Mouse (Mus musculus) heart, adult 2 months (tissue): ENCODE results near the gene Rora. TPM values are rescaled to one million over a fixed set of nuclear protein-coding genes. Genes with fewer than 3 reads are reported as not detected.

Source experiments
- DNase-seq, 2 experiments: peaks; one replicate each; pipeline ENCODE4 v3.0.0; 2021
- H3K27ac ChIP-seq: fragments of 200-600 bp; 2 replicates; pipeline ENCODE4 v1.8.1; 2022
- H3K27me3 ChIP-seq: fragments of 200-500 bp; 2 replicates; pipeline ENCODE4 v1.6.1; 2012; ENCODE audit warnings: mild to moderate bottlenecking, low read length, inconsistent platforms, mixed read lengths; ENCODE audit not compliant: control insufficient read depth, insufficient read depth
- H3K36me3 ChIP-seq: fragments of 200-500 bp; 2 replicates; pipeline ENCODE4 v1.6.1; 2012; ENCODE audit warnings: low read length, inconsistent platforms; ENCODE audit not compliant: control insufficient read depth, insufficient read depth
- H3K4me1 ChIP-seq: fragments of 200-500 bp; 2 replicates; pipeline ENCODE4 v1.6.1; 2011; ENCODE audit warnings: low read length; ENCODE audit not compliant: control insufficient read depth, insufficient read depth
- H3K4me3 ChIP-seq: fragments of 200-600 bp; 2 replicates; pipeline ENCODE4 v1.8.1; 2022
- H3K79me2 ChIP-seq: fragments of 200-500 bp; replicated peaks from 2 replicates; pipeline ENCODE4 v1.6.1; 2012; ENCODE audit warnings: mild to moderate bottlenecking, inconsistent platforms, low read length, moderate library complexity, mixed read lengths; ENCODE audit not compliant: control insufficient read depth, insufficient read depth
- H3K9ac ChIP-seq: fragments of 200-500 bp; 2 replicates; pipeline ENCODE4 v1.6.1; 2012; ENCODE audit warnings: low read depth, mild to moderate bottlenecking, control low read depth, inconsistent platforms, low read length, mixed read lengths
- CTCF ChIP-seq: fragments of 200-600 bp; IDR thresholded peaks from 2 replicates; pipeline ENCODE4 v1.8.1; 2022; ENCODE audit warnings: antibody characterized with exemption, mild to moderate bottlenecking, moderate library complexity
- EP300 ChIP-seq: fragments of 200-500 bp; IDR thresholded peaks from 2 replicates; pipeline ENCODE4 v1.6.1; 2011; ENCODE audit warnings: low read depth, low read length, control low read depth; ENCODE audit not compliant: insufficient read depth
- POLR2A ChIP-seq: fragments of 200-500 bp; IDR thresholded peaks from 2 replicates; pipeline ENCODE4 v1.6.1; 2011; ENCODE audit warnings: mild to moderate bottlenecking, low read depth, low read length, control low read depth; ENCODE audit not compliant: insufficient read depth
- WGBS: fragments of 180-500 bp; shearing (Covaris S2); methylation state at CpG from one replicate; pipeline ENCODE4 v1.1.7; 2018; 5-methylcytosine and 5-hydroxymethylcytosine counted together
- intact Hi-C: fragments of 180-260 bp; cut with DNase I; formaldehyde crosslinking; loops from one replicate; pipeline ENCODE4 v1.15.1; 2025
- polyA plus RNA-seq: library from polyadenylated mRNA; depleted of rRNA; stranded (reverse); fragments of >200 nt; gene quantifications from 2 replicates; pipeline ENCODE4 v1.2.3, GENCODE M21; 2012
- total RNA-seq, 2 experiments: library from RNA; stranded (reverse); gene quantifications; 2 replicates each; pipeline ENCODE4 v1.2.3; 2021

The Rora gene
- total and polyA plus RNA-seq, 3 experiments: 6.7 to 28.9 (median 21.6) TPM

DNA sequence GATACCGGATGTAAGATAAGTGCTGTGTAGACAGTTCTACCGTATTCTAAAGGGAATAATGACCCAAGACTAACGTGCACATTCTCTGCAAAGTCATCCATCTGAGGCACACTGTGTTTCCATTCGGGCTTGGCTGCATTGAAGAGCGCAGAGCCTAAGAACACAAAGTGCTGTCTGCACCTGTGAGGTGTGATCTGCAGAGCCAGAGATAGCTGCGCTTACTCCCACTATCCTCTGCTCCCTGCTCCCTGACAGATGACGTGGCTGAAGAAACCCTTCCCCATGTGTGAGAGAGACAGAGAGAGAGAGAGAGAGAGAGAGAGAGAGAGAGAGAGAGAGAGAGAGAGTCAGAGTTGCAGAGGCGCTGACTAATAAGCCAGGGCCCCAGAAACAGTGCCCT, 392.3 kb downstream of the Rora start:
- TF ChIP-seq EP300: 0 out of 2 replicates have a peak, but pooled peaks have one; percentile 64
- no peak for TF ChIP-seq POLR2A
- no peaks in the 10 kb centered on the region for H3K27me3 ChIP-seq
- no peaks in the 10 kb centered on the region for H3K36me3 ChIP-seq
- peaks cover 3% of the 10 kb centered on the region for H3K4me1 ChIP-seq
- DNase-seq: no peak
- no peak overlapping the region for H3K4me3 ChIP-seq
- WGBS: 69% methylated on average over 8 of the region's 8 CpGs
- no peaks in the 10 kb centered on the region for H3K79me2 ChIP-seq
- H3K27ac ChIP-seq: no peak overlapping the region; the same call in 1 of the 2 replicates
- intact Hi-C loops: no loop called here
- no peak overlapping the region for H3K9ac ChIP-seq

DNA sequence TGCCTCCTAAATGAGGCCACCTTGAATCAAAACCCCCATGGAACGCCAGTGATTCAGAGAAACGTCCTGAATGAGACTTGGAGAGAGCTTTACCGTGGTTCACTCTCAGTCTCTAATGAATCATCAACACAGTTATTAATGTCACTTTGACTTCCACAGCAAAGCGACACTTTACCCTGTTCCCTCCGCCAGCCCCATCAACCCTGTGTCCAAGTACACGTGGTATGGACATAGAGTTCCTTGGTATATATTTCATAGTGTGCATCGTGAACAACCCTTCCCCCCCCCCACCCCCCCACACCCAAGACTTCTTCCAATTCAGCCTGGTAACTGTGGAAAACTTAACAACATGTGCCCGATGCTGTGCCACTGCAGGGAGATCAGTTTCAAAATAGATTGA, 397.3 kb downstream of the Rora start:
- no peak for DNase-seq
- H3K27me3 ChIP-seq: no peaks in the 10 kb centered on the region
- no peaks in the 10 kb centered on the region for H3K36me3 ChIP-seq
- no peak overlapping the region for H3K4me3 ChIP-seq
- peaks cover 3% of the 10 kb centered on the region for H3K4me1 ChIP-seq
- no peak overlapping the region for H3K9ac ChIP-seq
- WGBS: 82% methylated on average over 8 of the region's 8 CpGs
- no peak overlapping the region for H3K27ac ChIP-seq
- no peaks in the 10 kb centered on the region for H3K79me2 ChIP-seq
- no peak for TF ChIP-seq CTCF
- TF ChIP-seq EP300: no peak
- TF ChIP-seq POLR2A: no peak
- intact Hi-C loops: no loop called here

DNA sequence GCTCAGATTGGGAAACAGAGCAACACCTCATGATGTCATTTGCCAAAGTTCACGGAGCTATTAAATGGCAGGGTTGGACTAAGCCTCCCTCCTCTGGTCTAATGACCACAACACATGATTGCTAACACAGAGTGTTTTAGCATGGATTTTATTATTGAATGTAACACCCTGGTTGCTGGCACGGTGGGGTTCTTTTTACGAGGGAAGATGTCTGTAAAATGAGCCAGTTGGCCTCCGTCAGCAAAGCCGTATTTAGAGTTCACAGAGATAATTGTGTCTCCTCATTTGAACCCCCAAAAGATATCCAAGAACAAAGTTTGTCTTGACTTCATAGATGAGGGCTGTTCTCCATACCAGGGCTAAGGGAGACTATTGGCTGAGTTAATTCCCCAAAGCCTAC, 398.3 kb downstream of the Rora start:
- Histone ChIP-seq H3K4me3 (no peak overlapping the region), H3K4me1 (peaks cover 3% of the 10 kb centered on the region), H3K9ac (no peak overlapping the region), H3K27me3 (no peaks in the 10 kb centered on the region), H3K27ac (no peak overlapping the region), H3K36me3 (no peaks in the 10 kb centered on the region), H3K79me2 (no peaks in the 10 kb centered on the region)
- 69% methylated on average over 5 of the region's 5 CpGs for WGBS
- intact Hi-C loops: no loop called here
- DNase-seq: no peak
- TF ChIP-seq POLR2A (no peak), CTCF (no peak), EP300 (no peak)

DNA sequence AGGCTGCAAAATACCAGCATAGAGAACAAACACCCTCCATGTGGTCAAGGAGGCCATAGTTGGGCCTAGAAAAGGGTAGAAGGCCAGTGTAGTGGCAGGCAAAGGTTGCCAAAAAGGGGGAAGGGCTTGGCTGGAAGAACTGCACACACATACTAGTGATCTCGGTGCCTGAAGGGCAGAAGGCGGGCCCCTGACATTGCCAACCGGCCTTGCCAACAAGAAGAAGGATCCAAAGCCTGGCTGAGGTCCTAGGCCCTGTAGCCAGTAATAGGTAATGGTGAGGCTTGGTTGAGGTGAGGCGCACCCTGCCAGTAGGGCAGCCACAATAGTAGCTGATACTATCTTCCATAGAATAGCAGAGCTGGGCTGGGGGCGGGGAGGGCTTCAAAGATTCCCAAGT, 401.7 kb downstream of the Rora start:
- no peak overlapping the region for H3K4me3 ChIP-seq
- no peak overlapping the region for H3K27ac ChIP-seq
- intact Hi-C loops: no loop called here
- no peaks in the 10 kb centered on the region for H3K27me3 ChIP-seq
- WGBS: 57% methylated on average over 5 of the region's 5 CpGs
- TF ChIP-seq EP300: no peak
- TF ChIP-seq CTCF: no peak
- TF ChIP-seq POLR2A: no peak
- H3K4me1 ChIP-seq: peaks cover 3% of the 10 kb centered on the region
- no peaks in the 10 kb centered on the region for H3K79me2 ChIP-seq
- H3K36me3 ChIP-seq: no peaks in the 10 kb centered on the region
- no peak overlapping the region for H3K9ac ChIP-seq
- DNase-seq: peak; percentile 43 to 71

DNA sequence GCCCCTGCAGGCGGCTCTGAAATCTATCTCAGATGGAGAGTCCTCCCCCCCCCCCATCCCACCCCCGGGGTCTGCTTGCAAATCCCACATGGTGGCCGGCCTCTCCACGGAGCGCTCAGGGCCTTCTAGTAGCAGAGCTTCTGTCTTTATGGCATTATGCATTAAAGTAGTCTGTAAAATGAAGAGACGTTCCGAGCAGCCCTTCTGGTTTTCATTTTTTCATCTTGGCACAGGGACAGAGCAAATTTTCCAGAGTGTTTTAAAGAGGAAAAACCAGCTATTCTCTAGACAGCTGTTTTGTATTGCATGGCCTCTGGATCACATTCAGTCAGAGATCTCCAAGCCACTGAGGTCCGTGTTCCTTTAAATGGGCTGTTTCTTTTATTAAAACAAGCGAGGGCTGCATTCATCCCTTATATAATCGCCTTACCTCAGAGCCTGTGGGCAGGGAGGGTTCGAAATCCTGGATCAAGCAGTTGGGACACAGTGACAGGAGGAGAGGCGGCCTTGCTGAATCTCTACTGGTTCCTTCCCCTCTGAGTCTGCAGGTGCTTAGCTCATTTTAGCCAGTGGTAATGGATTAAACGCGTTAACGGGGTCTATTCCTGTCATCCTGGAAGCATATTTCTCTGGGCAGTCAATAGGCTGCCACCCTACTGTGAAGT, 417.7 kb downstream of the Rora start:
- no peaks in the 10 kb centered on the region for H3K27me3 ChIP-seq
- intact Hi-C loops: no loop called here
- DNase-seq: no peak
- no peak overlapping the region for H3K27ac ChIP-seq
- no peak for TF ChIP-seq CTCF
- TF ChIP-seq POLR2A: 0 out of 2 replicates have a peak, but pooled peaks have one; percentile 11
- H3K4me3 ChIP-seq: no peak overlapping the region
- no peak overlapping the region for H3K9ac ChIP-seq
- WGBS: 64% methylated on average over 15 of the region's 15 CpGs
- no peaks in the 10 kb centered on the region; the same call in none of the 2 replicates for H3K4me1 ChIP-seq
- H3K36me3 ChIP-seq: no peaks in the 10 kb centered on the region
- H3K79me2 ChIP-seq: no peaks in the 10 kb centered on the region

DNA sequence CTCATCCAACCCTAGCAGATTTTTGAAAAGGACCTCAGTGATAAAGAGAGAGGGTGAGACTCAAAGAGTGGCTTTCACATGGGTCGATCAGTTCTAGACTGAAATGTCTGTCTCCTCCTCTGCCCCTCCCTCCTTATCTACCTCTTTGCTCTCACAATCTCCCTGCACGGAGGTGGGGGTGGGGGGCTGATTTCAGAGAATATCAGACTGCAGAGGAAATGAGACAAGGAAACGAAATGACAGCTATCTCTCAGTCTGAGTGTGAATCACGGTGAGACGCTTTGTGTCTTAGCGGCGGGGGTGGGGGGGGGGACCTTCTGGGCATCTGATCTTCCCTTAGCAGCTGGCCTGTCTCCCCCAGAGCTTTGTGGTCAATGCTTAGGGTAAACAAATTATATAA, 419.7 kb downstream of the Rora start:
- H3K9ac ChIP-seq: no peak overlapping the region
- H3K4me3 ChIP-seq: no peak overlapping the region
- H3K79me2 ChIP-seq: no peaks in the 10 kb centered on the region
- DNase-seq: no peak
- TF ChIP-seq POLR2A: no peak
- no peak overlapping the region for H3K27ac ChIP-seq
- no peaks in the 10 kb centered on the region for H3K36me3 ChIP-seq
- intact Hi-C loops: no loop called here
- no peaks in the 10 kb centered on the region; the same call in none of the 2 replicates for H3K4me1 ChIP-seq
- no peaks in the 10 kb centered on the region for H3K27me3 ChIP-seq
- 55% methylated on average over 7 of the region's 7 CpGs for WGBS
